Mouse (Mus musculus): Measurements from ENCODE around the gene Actr8.

- TF ChIP-seq CTCF (IDR thresholded peaks at IDR 0.05; ENCODE audit: insufficient read depth, low read depth, low read length) (no peak), POLR2A (IDR thresholded peaks at IDR 0.05; ENCODE audit: insufficient read depth, low read depth, low read length) (no peak)
Observed at GRCm38 (mm10) chr14:29935516-29935915, 42.6 kb upstream of the Actr8 start.

Measured in olfactory bulb, adult 2 months (tissue).